Mouse (Mus musculus): ENCODE data around the gene Rps6ka5.

The Rps6ka5 gene

GRCm38 (mm10) chr12:100655972-100656371 lies 70.8 kb downstream of the Rps6ka5 start:
- no peak for DNase-seq (ENCODE audit: low spot score)

- no peak for DNase-seq (ENCODE audit: low spot score)
Measured at GRCm38 (mm10) chr12:100641936-100642335, 84.8 kb downstream of the Rps6ka5 start.

GRCm38 (mm10) chr12:100640726-100641125 lies 86.1 kb downstream of the Rps6ka5 start:
- no peak for DNase-seq (ENCODE audit: low spot score)

- DNase-seq (ENCODE audit: low spot score): no peak
Measured at GRCm38 (mm10) chr12:100639680-100640079, 87.1 kb downstream of the Rps6ka5 start.

GRCm38 (mm10) chr12:100637886-100638285 lies 88.9 kb downstream of the Rps6ka5 start:
- no peak for DNase-seq (ENCODE audit: low spot score)

GRCm38 (mm10) chr12:100636733-100637132 lies 90.0 kb downstream of the Rps6ka5 start:
- no peak for DNase-seq (ENCODE audit: low spot score)

- DNase-seq (ENCODE audit: low spot score): no peak
Measured at GRCm38 (mm10) chr12:100636299-100636633, 90.5 kb downstream of the Rps6ka5 start.

- no peak for DNase-seq (ENCODE audit: low spot score)
Measured at GRCm38 (mm10) chr12:100635601-100636298, 91.0 kb downstream of the Rps6ka5 start.

- DNase-seq (ENCODE audit: low spot score): no peak
Measured at GRCm38 (mm10) chr12:100633231-100633630, 93.6 kb downstream of the Rps6ka5 start.

GRCm38 (mm10) chr12:100631286-100631685 lies 95.5 kb downstream of the Rps6ka5 start:
- no peak for DNase-seq (ENCODE audit: low spot score)

- DNase-seq (ENCODE audit: low spot score): no peak
Measured at GRCm38 (mm10) chr12:100629126-100629920, 97.5 kb downstream of the Rps6ka5 start.

GRCm38 (mm10) chr12:100626991-100627677 lies 99.6 kb downstream of the Rps6ka5 start:
- no peak for DNase-seq (ENCODE audit: low spot score)

GRCm38 (mm10) chr12:100626273-100626990 lies 100.4 kb downstream of the Rps6ka5 start:
- DNase-seq (ENCODE audit: low spot score): no peak

- DNase-seq (ENCODE audit: low spot score): no peak
Measured at GRCm38 (mm10) chr12:100624854-100625447, 101.8 kb downstream of the Rps6ka5 start.

GRCm38 (mm10) chr12:100615251-100615650 lies 111.5 kb downstream of the Rps6ka5 start:
- DNase-seq (ENCODE audit: low spot score): no peak

GRCm38 (mm10) chr12:100613878-100614277 lies 112.9 kb downstream of the Rps6ka5 start:
- DNase-seq (ENCODE audit: low spot score): no peak

GRCm38 (mm10) chr12:100613192-100613700 lies 113.5 kb downstream of the Rps6ka5 start:
- no peak for DNase-seq (ENCODE audit: low spot score)

GRCm38 (mm10) chr12:100609766-100610165 lies 117.0 kb downstream of the Rps6ka5 start:
- DNase-seq (ENCODE audit: low spot score): no peak

- DNase-seq (ENCODE audit: low spot score): no peak
Measured at GRCm38 (mm10) chr12:100609064-100609463, 117.7 kb downstream of the Rps6ka5 start.

GRCm38 (mm10) chr12:100606733-100607132 lies 120.0 kb downstream of the Rps6ka5 start:
- DNase-seq (ENCODE audit: low spot score): no peak

- no peak for DNase-seq (ENCODE audit: low spot score)
Measured at GRCm38 (mm10) chr12:100605596-100605995, 121.2 kb downstream of the Rps6ka5 start.

GRCm38 (mm10) chr12:100604540-100604939 lies 122.2 kb downstream of the Rps6ka5 start:
- no peak for DNase-seq (ENCODE audit: low spot score)
